Mouse (Mus musculus): Measurements from ENCODE around the gene Sgms2. TPM values are rescaled to one million over a fixed set of nuclear protein-coding genes. Genes with fewer than 3 reads are reported as not detected.

Gene Sgms2
- total RNA-seq (2021), result 1 to 10 TPM; 2.5 to 3.1 TPM

DNA sequence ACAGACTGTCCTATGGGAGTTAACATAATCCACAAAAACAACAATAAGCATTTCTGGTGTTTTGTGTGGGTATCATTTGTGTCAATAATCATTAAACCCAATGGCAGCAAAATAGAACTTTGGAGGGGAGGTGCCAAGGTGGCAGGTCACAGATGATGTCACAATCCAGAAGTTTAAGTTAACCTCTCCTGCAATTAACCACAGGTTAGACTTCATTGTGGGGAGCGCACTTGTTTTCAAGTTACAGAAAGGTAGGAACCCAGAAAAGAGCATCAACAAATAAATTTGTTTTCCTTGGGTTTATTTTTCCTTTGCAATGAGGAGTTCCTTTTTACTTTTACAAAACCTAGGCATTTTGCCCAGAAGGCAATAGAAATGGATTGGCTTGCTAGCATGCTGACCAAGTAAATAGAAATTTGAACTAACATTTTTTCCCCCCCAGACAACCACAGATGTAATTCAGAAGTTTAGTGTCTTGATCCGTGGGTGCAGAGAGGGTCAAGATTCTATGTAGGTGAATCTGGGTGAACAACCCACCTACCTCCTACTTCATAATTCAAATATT, at the start of gene Sgms2:
Gene Sgms2 (minus strand): TSS at position 51 of the 565 bp plus-strand sequence.
- intact Hi-C loops (cut with DNase I), result no loop called here
- no peak for DNase-seq (ENCODE audit: low spot score)

DNA sequence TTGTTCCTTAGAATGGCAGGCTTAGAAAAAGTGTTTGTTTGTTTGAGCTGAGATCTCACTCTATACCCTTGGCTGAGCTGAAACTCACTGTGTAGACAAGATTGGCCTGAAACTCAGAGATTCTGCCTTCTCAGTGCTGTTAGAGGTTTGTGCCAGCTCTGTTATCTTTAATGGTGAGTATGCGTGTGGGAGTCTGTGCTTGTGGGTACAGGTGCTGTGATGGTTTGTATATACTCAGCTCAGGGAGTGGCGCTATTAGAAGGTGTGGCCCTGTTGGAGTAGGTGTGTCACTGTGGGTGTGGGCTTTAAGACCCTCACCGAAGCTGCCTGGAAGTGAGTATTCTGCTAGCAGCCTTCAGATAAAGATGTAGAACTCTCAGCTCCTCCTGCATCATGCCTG, 34.0 kb upstream of the Sgms2 start:
- intact Hi-C loops (cut with DNase I), result no loop called here
- DNase-seq (ENCODE audit: low spot score), result no peak

- no peak for DNase-seq (ENCODE audit: low spot score)
- intact Hi-C loops (cut with DNase I), result loop anchor here (1.0 kb wide), 1 partner anchor 204 kb away; no protein-coding TSS in a partner anchor
Measured at GRCm38 (mm10) chr3:131524779-131525178, 33.6 kb upstream of the Sgms2 start.

DNA sequence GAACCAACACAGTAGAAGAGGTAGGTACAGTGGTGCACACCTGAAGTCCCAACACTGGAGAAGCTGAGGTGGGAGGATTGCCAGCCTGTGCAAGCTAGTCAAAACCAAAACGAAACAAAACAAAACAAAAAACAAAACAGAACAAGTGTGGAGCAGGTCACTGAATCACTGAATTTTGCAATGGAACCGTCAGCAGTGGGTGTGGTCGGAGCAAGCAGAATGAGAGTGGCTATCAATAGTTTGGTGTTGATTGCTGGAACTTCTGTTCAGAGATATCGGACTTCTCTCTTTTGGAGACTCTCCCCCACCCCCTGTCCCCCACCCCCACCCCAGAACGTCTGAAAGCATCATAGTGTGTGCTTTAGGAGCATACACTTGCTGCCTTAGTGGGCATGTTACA, 33.0 kb upstream of the Sgms2 start:
- intact Hi-C loops (cut with DNase I), result loop anchor here (1.0 kb wide), 1 partner anchor 204 kb away; no protein-coding TSS in a partner anchor
- DNase-seq (ENCODE audit: low spot score), result no peak

GRCm38 (mm10) chr3:131523749-131524148, 32.5 kb upstream of the Sgms2 start:
- no peak for DNase-seq (ENCODE audit: low spot score)
- intact Hi-C loops (cut with DNase I), result loop anchor here (1.0 kb wide), 1 partner anchor 203 kb away; no protein-coding TSS in a partner anchor

- intact Hi-C loops (cut with DNase I), result no loop called here
- DNase-seq (ENCODE audit: low spot score), result no peak
Measured at GRCm38 (mm10) chr3:131522243-131522642, 31.0 kb upstream of the Sgms2 start.

GRCm38 (mm10) chr3:131521206-131521605, 30.0 kb upstream of the Sgms2 start:
- DNase-seq (ENCODE audit: low spot score), result no peak
- intact Hi-C loops (cut with DNase I), result no loop called here

DNA sequence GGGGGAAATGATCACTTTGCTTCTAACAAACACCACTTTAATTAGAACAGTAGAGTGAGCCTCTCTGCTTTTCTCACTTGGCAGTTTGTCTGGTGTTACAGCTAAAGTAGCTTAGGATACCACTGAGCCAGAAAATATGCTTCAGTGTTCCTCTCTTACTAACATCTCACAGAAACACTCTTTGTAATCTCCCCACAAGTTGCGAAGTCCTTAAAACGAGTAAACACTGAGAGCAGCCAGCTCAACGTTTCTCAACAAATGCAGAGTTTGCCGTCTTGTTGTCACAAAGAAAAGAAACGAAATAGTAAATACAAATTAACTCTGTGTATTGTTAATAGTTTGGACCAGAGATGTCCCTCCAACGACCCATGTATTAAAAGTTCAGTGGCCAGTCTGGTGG, 26.5 kb upstream of the Sgms2 start:
- DNase-seq (ENCODE audit: low spot score), result no peak
- intact Hi-C loops (cut with DNase I), result no loop called here

DNA sequence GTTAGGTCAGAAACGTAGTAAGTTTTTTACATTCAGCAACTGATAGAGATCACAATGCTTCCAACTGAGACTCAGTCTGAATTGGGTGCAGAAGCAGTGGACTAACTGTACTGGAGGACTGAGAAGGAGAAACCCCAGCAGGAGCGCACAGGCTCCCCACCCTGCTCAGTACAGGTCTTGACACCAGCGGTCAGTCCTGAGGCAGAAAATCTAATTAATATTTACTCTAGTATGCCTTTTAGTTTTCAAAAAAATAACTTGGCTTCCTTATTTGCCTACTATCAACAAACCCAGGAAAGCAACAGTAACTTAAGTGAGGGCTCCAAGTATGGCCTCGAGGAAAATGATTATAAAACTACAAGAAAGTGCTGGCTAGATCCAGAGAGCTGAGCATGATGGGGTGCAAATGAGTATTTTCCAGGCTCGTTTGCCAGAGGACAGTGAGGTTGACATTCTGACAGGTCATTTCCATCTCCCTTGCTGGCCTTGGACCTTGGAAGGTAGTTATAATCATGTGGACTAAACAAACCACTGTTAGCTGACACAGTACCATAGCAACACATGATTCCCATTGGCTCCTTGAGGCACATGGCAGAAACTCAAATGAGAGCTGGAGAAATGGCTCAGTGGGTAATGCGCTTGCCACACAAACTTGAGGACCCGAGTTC, 25.3 kb upstream of the Sgms2 start:
- DNase-seq (ENCODE audit: low spot score), result no peak
- intact Hi-C loops (cut with DNase I), result no loop called here

DNA sequence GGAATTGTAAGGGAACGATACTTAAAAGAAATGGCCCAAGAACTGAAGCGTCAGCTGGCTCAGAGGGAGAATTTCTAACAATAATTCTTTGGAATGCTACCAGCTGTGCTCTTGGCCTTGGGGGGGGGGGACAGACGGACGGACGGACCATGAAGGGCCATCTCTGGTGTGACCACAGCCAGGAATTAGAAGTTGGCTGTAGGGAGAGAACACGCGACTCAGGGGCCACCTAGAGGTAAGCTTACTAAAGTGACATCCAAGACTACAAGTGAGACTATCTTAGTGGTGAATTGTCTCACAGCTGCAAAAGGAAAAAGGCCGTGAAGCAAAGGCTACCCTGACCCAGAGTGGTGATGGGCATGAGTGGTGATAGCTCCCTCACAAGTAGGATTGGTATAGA, 20.4 kb upstream of the Sgms2 start:
- no peak for DNase-seq (ENCODE audit: low spot score)
- intact Hi-C loops (cut with DNase I), result no loop called here

GRCm38 (mm10) chr3:131508024-131508423, 16.8 kb upstream of the Sgms2 start:
- intact Hi-C loops (cut with DNase I), result no loop called here
- DNase-seq (ENCODE audit: low spot score), result no peak

- intact Hi-C loops (cut with DNase I), result no loop called here
- DNase-seq (ENCODE audit: low spot score), result no peak
Measured at GRCm38 (mm10) chr3:131504595-131505223, 13.5 kb upstream of the Sgms2 start.

GRCm38 (mm10) chr3:131501677-131502370, 10.6 kb upstream of the Sgms2 start:
- intact Hi-C loops (cut with DNase I), result no loop called here
- DNase-seq (ENCODE audit: low spot score), result no peak

GRCm38 (mm10) chr3:131499651-131500050, 8.4 kb upstream of the Sgms2 start:
- intact Hi-C loops (cut with DNase I), result no loop called here

GRCm38 (mm10) chr3:131496506-131497122, 5.4 kb upstream of the Sgms2 start:
- intact Hi-C loops (cut with DNase I), result no loop called here
- no peak for DNase-seq (ENCODE audit: low spot score)

More at GRCm38 (mm10) chr3:131499651-131500050, 8.4 kb upstream of the Sgms2 start:
- DNase-seq (ENCODE audit: low spot score), result no peak

GRCm38 (mm10) chr3:131495076-131495475, 3.9 kb upstream of the Sgms2 start:
- DNase-seq (ENCODE audit: low spot score), result no peak
- intact Hi-C loops (cut with DNase I), result no loop called here

GRCm38 (mm10) chr3:131493194-131493593, 2.0 kb upstream of the Sgms2 start:
- intact Hi-C loops (cut with DNase I), result no loop called here

DNA sequence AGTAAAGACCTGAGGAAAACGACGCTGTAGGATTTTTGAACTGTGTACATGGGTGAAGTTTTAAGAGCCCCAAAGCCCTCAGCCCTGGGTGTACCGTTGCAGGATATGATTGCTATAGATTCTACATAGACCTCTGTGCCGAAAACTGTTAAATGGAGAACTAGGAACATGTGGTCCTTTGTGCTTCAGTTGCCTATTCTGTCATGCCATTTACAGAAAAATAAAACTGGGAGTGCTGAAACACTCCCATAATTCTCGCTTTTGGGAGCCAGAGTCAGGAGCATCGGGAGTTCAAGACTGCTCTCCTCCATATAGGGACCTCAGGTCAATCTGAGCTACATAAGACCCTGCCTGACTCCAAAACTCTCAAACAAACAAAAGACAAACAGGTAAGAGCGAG, 769 bp upstream of the Sgms2 start:
- no peak for DNase-seq (ENCODE audit: low spot score)
- intact Hi-C loops (cut with DNase I), result no loop called here

More at GRCm38 (mm10) chr3:131493194-131493593, 2.0 kb upstream of the Sgms2 start:
- DNase-seq (ENCODE audit: low spot score), result no peak

DNA sequence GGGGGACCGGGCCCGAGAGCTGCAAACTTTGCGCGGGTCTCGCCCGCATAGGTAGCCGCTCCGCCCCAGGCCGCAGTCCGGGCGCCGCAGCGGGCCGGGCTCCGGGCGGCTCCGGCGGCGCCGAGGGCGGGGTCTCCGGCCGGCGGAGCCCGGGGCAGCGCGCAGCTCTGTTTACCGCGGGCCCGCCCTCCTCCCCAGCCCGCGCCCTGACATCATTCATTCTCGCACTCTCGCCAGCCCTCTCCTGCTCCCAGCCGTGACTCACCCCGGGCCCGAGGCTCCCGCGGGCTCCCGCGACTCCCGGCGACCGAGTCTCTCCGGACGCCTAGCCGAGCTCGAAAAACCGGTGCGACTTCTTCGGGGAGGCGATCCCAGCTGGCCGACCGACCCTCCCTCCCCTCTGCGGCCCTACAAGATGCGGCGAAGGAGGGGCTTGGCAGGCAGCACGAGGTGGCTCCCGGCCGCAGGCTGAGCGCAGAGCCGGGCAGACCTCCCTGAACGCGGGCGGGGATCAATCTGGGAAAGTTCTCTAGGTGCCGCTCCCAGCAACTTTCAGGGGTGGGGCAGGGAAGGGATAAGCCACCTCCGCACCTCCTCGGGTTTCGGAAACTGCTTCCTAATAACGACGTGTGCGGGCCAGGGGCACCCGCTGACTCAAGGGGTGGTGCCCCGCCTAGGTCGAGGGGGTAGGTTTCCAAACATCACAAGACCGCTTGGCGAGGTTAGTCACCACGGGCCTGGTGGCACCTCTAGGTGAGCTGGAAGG, 885 bp downstream of the Sgms2 start:
- intact Hi-C loops (cut with DNase I), result no loop called here

More for the DNA sequence above, 885 bp downstream of the Sgms2 start:
- peak; percentile 63 for DNase-seq (ENCODE audit: low spot score)
